Mouse (Mus musculus) left cerebral cortex, postnatal 25 days (tissue): ENCODE data around the gene Ccdc71. TPM values are rescaled to one million over a fixed set of nuclear protein-coding genes. Genes with fewer than 3 reads are reported as not detected.

Experiments
- total RNA-seq, 2 experiments: library from RNA; stranded (reverse); gene quantifications; 2 replicates each; pipeline ENCODE4 v1.2.3; 2021

Ccdc71 gene
- total RNA-seq, 2 experiments from 2014 or later: 40.3 to 42.2 TPM

Other genes starting within 250 kb of the Ccdc71 start
- gene Dag1, start 196.6 kb upstream of the Ccdc71 start, total RNA-seq: 10 to 100 TPM; 94.7 to 97.9 TPM
- 100 to 1,000 TPM; 113 to 121 TPM for gene Nicn1, start 170.1 kb upstream of the Ccdc71 start, total RNA-seq
- gene Amt, start 163.7 kb upstream of the Ccdc71 start, total RNA-seq: 10 to 100 TPM; 31.1 to 35.0 TPM
- gene Rhoa, start 154.4 kb upstream of the Ccdc71 start, total RNA-seq: 100 to 1,000 TPM; 165 to 175 TPM
- gene Tcta, start 154.4 kb upstream of the Ccdc71 start, total RNA-seq: 10 to 100 TPM; 33.2 to 34.6 TPM
- gene Gpx1, start 121.6 kb upstream of the Ccdc71 start, total RNA-seq: 100 to 1,000 TPM; 104 to 106 TPM
- gene Usp4, start 112.7 kb upstream of the Ccdc71 start, total RNA-seq: 100 to 1,000 TPM; 117 TPM
- 1 to 10 TPM; 2.4 to 3.0 TPM for gene 1700102P08Rik, start 67.7 kb upstream of the Ccdc71 start, total RNA-seq
- under 1 TPM; 0.32 TPM for gene Ccdc36, start 32.0 kb upstream of the Ccdc71 start, total RNA-seq
- gene BC048562, start 24.0 kb upstream of the Ccdc71 start, total RNA-seq: not detected
- 10 to 100 TPM; 30.3 to 36.7 TPM for gene Klhdc8b, start 1.1 kb downstream of the Ccdc71 start, total RNA-seq
- gene Lamb2, start 19.2 kb downstream of the Ccdc71 start, total RNA-seq: 10 to 100 TPM; 30.6 to 31.9 TPM
- 100 to 1,000 TPM; 143 to 147 TPM for gene Usp19, start 30.1 kb downstream of the Ccdc71 start, total RNA-seq
- gene Qars, start 47.2 kb downstream of the Ccdc71 start, total RNA-seq: 10 to 100 TPM; 75.3 to 84.4 TPM
- gene Qrich1, start 56.3 kb downstream of the Ccdc71 start, total RNA-seq: 100 to 1,000 TPM; 136 to 141 TPM
- 10 to 100 TPM; 55.3 to 55.4 TPM for gene Impdh2, start 99.8 kb downstream of the Ccdc71 start, total RNA-seq
- 10 to 100 TPM; 53.1 to 58.2 TPM for gene Ndufaf3, start 106.9 kb downstream of the Ccdc71 start, total RNA-seq
- gene Dalrd3, start 109.4 kb downstream of the Ccdc71 start, total RNA-seq: 10 to 100 TPM; 83.8 to 85.2 TPM
- 100 to 1,000 TPM; 112 to 126 TPM for gene Wdr6, start 118.2 kb downstream of the Ccdc71 start, total RNA-seq
- 10 to 100 TPM; 77.2 to 82.9 TPM for gene P4htm, start 137.1 kb downstream of the Ccdc71 start, total RNA-seq
- gene Arih2, start 188.9 kb downstream of the Ccdc71 start, total RNA-seq: 10 to 100 TPM; 48.3 to 50.9 TPM
- 10 to 100 TPM; 12.6 to 14.4 TPM for gene Slc25a20, start 201.6 kb downstream of the Ccdc71 start, total RNA-seq
- 10 to 100 TPM; 45.5 to 49.1 TPM for gene Prkar2a, start 228.8 kb downstream of the Ccdc71 start, total RNA-seq